Mouse (Mus musculus) common myeloid progenitor, adult 5-6 weeks (primary cell): ENCODE measurements around the gene Lrmda. TPM values are rescaled to one million over a fixed set of nuclear protein-coding genes. Genes with fewer than 3 reads are reported as not detected.

Experiments used
- ATAC-seq: replicated peaks from 2 replicates; pipeline ENCODE4 v1.8.0; 2016; ENCODE audit warnings: low read depth, mild to moderate bottlenecking, moderate TSS enrichment, inconsistent platforms; ENCODE audit not compliant: poor library complexity, severe bottlenecking
- total RNA-seq: library from RNA; stranded (forward); fragments of 200-1000, 187-1606 nt; gene quantifications from 2 replicates; pipeline ENCODE4 v1.2.3, GENCODE M21; 2017

Lrmda gene
- total RNA-seq, 1 experiment from 2014 or later = 13.2 TPM

DNA sequence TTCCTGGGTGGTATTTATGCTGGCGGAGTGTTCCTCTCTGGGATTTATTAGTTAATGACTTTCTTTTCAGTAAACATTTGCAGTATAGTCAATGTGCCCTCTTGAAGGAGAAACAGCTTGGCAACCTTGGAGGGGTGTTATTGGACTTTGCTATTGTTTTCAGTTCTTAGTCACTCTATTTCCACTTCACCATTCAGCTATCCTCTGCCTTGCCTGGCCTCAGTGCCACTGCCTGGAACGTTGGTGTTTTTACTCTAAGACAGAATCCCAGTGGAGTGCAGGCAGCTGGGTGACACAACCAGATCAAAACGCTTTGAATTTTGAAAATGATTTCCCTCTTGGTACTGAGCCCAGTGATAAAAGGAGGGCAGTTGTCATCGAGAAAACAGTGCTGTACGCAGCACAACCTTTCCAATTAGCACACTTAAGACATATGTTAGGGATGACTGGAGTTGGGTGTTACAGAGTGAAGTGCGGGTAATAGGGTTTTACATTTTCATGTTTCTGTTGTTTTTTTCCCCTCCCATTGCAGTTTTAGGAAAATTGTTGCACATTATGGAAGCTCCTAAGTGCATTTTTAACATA, 345.4 kb downstream of the Lrmda start:
- no peak for ATAC-seq

DNA sequence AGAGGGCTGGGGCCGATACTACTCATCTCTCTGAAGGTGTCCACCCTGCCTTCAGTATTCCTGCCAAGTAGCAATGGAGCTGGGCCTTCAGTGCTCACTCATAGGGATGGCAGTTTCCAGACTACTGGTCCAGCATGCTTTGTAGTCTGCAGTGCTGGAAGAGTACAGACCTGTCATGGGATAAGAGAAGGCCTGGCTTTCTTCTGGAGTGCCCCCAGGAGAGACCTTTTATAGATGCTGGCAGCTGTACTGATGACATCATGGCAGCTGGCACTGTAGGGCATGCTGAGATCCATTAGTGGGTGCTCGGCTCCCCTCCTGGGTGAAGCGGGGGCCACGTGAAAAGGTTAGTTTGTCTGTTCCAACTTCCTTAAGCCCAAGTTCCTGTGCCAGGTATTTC, 348.1 kb downstream of the Lrmda start:
- no peak for ATAC-seq

DNA sequence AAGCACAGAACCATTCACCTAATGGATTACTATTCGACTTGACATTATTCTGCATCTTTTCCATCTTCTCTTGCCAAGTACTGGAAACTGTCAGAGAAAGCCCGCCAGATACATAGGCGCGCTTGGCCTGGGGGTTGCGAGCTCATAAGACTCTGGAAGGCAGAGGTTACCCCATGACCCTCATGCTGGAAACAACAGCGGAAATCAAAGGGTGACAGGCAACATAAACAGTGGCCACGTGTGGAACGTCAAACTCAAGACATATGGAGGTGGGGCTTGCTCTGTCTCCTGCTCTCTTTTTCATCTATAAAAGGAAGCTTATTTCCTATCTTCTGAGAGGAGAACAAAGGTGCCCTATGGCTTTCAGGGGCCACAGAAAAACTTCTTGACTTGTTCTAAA, 351.6 kb downstream of the Lrmda start:
- no peak for ATAC-seq

DNA sequence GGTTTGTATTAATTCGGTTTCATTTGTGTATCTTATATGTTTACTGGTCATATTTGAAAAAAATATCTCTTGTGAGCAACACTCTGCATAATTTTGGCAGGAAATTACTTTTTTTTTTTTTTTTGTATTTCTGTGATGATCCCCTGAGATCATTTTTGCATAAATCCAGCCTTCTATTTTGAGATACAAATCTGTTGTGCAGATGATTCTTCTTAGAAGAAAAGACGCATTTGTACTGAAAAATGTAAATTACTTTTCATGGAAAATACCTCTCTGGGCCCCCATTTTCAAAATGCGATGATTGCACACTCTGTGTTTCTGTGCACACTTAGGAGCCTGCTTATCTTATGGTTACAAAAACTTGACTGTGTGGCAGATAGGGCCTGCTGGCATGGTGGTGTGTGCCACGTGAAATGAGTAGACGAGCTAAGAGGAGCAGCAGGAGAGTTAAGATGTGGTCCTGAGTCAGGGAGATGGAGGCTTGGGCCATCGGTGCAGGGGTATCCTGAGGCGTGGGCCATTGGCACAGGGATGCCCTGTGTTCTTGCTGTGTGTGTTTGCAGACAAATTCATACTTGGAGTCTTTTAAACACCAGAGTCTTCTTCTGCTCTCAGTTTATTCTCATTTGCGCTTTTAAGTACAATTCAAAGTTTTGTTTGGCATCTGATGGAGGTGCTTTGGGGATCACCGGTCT, 353.3 kb downstream of the Lrmda start:
- ATAC-seq = no peak

DNA sequence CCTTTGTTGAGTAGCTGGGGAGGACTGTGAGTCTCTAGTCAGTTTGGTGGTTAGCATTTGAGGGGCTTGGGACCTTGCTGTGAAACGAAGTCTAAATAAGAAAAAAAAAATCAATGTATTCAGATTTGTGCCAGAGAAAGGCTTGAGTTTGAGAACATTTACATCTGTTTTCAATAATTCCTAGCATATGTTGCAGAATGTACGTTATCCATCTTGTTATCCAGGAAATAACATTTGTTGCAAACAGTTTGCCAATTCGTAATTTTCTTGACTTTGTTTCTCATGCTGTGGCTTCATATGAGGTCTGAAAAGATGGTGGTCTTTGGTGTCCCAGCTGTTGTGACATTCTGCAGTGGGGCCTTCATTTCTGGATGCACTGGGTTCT, 353.8 kb downstream of the Lrmda start:
- ATAC-seq = no peak

DNA sequence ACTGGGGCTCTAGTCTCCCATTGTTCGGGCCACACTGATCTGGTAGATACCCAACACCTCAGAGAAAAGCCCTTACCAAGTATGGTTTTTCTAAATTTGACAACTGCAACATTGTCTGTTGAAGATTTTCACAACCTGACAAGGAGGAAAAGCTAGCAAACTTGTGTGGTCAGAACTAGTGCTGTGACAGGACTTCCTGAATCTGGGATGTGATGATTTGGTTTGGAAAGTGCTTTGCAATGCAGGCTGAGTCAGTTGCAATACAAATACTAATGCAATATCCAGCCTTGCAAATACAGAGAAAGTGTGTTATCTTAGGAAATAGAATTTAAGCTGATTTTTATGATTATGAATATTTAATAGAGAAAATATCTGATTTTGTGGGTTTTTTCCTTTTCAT, 357.6 kb downstream of the Lrmda start:
- no peak for ATAC-seq

DNA sequence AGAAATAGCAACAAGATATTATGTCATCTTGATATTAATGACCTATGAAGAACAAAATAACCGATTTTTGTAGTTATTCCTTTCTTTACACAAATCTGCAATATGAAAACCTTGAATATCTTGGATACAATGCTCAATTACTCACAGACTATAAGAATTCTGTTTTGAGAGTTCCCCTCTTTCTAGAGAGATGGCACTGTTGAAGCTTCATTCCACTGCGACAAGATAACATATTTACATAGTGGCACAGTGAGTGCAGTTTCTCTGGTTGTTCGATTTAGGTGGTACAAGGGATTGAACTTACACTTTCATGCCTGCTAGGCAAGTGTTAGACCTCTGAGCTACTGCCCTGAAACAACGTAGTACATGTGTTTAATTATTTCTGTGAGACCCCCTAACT, 362.6 kb downstream of the Lrmda start:
- no peak for ATAC-seq

DNA sequence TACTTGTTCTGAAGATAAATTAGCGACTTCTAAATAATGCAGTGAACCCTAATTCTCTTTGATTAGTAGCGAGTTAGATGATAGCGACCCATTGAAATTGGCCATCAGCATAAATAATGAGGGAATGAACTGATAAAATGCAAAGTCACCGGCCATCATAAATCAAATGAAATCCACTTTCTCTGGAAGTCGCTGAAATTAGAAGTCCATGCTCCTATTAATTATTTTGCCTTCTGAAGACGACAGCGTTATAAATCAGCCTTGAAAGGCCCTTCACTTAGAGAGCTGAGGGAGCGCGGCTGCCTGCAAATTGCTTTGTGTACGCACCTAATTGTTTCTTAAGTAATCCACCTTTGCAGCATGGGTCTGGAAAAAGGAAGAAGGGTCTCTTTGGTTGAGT, 374.1 kb downstream of the Lrmda start:
- ATAC-seq = no peak

DNA sequence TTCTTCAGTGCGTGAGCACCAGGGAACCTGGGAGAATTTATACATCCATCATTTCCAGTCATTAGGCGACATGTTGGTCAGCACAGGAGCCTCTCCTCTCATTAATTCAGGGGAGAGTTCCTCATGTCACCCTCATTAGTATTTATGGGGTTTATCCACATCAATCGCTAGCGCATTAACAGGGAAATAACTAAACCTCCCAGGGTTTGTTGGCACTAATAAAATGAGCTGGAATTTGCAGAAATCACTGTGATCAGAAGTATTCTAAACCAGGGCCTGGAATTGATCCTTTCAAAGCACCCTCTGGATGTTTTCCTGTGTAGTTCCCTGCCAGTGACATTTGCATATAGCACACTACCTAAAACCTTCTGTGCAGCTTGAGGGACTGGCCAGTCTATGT, 382.9 kb downstream of the Lrmda start:
- no peak for ATAC-seq

DNA sequence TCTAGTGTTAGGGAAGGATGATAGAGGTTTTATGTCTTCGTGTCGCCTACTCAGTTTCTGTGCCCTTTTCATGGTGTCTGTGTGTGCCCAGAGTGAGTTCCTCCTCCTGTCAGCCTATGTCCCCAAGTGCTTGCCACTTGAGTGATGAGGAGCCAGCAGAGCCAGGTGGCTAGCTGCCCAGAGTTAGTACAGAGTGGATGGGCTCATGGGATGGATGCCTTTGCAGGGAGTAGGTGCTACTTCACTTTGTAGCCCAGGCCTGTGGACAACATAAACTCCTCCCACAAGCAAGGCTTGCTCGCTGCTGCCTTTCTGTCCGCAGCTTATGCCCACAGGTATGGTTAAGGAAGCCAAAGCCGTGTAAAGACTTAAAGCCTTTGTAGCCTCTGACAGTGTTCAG, 387.1 kb downstream of the Lrmda start:
- ATAC-seq = no peak

DNA sequence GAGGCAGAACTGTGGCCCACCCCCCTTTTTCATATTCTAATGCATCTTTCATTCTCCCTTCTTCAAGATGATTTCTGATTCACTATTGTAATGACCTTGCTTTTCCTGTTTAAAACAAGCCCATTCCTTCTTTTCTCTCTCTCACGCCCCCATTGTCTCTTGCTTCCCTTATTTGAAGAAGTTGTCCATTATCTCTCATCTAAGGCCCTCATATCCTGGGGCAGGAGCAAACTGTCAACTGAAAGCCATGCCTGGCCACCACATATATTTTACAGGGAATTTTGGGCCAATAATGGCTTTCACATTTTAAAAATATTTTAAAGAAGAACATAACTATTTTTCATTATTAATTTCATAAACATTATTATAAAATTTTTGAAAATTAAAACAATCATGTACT, 391.3 kb downstream of the Lrmda start:
- no peak for ATAC-seq

DNA sequence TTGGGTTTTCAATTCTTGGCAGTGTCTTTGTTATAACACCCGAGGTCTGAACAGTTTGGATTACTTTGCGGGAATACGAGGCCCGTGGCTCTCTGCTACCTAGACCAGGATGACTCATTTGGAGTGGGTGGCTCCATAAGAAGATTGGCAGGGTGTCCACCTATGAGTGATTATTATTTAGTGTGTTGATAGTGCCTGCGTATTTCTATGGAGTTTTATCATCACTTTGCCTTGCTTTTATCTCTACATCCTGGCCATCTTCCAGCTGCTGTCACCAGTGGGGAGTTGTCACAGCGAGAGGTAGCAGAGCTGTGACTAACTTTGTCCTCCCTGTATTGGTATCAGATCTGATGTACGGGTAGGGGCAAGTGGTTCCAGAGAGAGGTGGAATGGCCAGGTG, 393.7 kb downstream of the Lrmda start:
- ATAC-seq = no peak

DNA sequence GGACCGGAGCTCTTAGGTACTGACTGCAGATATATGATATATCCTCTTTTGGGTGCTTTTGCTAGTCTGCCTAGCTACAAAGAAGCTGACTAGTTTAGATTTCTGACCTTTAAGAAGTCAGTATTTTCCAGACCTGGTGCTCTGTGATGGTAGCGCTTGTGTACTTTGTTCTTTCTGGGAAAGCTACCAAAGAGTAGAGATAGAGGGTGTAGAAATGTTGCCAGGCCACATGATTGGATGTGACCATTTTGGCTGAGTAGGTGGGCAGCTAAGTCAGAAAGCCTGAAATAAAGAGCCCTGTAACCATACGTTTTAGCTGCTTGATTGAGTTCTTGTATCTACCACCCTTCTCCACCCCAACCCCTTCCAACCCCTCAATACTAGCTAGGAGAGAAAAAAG, 398.2 kb downstream of the Lrmda start:
- no peak for ATAC-seq

DNA sequence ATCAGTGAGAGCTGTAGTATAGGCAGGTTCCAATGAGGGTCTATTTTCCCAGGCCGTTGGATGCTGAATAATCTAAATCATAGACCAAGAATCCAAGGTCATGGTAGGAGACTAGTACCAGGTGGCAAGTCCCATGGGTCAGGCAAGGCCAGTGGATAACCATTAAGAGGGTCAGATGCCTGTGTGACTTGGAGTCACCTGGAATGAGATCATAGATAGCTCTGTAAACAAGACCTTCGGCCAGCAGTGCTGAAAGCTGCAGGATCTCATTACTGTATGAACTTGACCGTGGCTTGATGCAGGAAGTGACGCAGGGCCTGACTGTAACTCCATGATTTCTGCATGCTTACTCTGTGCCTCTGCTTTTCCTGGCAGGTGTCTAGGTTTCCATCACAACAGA, 402.2 kb downstream of the Lrmda start:
- no peak for ATAC-seq

DNA sequence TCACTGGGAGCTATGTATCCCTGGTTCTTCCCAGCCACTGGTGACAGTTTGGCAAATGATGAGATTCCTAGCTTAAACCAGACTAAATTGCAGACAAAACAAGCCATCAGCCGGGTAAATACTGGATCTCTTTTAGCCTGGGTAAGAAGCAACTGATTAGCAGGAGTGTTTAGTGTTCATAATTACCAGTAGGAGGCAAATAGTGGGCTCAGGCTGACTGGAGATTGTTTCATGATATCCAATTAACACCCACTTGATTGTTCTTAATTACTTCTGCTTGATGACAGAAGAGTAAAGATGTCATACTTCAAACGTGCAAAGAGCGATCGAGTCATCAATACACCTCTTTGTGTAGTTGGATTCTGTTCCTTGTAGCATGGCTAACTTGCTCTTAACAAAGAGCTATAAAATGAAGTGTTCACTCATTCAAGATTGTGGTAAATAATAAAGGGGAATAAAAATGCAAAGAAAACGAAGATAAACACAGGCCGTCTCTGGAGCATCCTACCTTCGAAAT, 405.6 kb downstream of the Lrmda start:
- ATAC-seq = no peak

DNA sequence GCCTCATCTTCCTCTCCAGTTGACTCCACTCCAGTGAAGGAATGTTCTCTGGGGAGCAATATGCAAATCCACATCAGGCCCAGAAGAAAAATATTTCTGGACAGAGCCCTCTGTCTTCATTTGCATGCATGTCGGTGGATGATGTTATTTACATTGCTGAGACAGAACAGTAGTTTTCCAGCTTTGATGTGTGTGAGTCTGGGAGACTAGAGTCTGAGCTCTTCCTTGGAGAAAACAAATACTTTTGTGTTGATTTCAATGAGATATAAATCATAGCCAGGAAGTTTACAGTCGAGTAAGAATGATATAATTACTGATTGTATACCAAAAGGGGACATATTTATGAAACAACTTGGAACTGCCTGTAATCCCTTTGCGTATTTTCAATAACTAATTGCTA, 415.9 kb downstream of the Lrmda start:
- ATAC-seq = no peak

DNA sequence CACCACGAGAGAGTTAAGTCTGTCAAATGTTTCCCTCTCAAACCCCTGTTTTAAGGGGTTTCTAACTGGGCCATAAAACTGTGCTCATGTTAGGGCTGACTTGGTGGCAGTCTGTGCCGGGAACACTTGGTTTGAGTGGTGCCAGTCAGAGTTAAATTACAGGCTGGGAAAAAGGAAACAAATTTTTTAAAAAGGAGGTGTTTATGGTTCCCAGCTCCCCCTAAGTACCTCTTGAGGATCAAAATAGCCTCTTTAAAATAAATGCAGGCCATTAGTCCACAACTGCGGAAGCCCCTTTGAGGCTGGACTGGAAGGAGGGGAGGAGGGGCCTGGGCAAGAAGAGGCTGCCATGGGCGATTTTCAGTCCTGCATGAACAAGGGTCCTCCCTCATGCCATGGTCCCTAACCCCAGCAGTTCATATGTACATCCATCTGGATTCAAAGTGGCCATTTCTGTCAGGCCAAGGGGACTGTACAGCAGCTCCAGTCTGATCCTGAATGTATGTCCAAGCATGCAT, 416.4 kb downstream of the Lrmda start:
- no peak for ATAC-seq

DNA sequence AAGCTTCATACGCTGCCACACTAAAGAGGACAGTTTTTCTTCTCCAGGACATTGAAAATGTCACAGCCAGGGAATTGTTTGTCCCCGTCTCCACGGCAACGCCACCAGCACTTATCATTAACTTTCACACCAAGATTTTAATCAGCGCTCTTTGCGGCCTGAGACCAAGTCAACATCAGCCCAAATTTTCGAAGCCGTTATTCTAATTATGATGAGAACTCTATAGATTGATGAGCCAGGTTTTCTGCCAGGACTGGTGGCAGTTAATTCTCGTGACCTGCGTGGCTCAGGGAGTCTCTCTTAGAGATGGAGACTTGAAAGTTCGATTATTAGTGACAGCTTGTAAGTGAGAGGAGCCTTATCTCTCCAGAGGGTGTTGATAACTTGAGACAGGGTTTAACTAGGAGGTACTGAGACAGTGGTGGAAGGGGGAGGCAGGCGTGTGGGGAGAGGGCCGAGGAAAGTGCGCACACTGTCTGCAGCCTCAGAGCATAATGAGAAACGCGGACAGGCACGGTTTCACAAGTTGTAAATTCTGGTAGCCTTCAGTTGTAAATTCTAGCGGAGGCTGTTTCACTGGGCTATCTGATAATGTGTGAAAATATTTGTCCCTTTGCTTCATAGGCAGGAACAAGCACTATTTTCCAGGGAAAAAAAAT, 421.0 kb downstream of the Lrmda start:
- ATAC-seq = no peak

DNA sequence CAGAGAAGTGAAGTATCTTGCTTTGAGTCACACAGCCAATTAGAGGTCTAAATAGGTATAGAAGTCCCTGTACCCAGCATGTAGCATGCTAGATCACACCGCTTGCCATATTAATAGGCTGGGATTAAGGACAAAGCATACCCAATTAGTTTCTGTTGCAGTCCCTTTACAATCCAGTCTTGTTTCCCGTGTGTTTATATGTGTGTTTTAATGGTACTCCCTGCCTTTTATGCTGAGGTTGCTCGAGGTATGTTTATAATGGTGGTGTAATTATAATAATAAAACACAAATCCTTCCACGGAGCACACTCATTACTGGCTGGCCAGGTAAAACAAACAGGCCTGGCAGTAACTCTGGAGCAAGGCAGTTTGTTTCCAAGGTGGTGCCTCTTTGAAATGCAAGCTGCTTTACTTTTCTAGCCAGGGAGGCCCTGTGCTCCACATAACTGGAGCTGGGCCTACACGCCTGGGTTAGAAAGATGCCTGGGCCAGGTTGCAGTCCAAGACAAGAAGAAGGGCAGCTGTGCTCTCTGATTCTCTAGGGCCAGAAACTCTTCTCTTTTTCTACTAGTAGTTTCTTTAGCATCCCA, 422.4 kb downstream of the Lrmda start:
- ATAC-seq = no peak

DNA sequence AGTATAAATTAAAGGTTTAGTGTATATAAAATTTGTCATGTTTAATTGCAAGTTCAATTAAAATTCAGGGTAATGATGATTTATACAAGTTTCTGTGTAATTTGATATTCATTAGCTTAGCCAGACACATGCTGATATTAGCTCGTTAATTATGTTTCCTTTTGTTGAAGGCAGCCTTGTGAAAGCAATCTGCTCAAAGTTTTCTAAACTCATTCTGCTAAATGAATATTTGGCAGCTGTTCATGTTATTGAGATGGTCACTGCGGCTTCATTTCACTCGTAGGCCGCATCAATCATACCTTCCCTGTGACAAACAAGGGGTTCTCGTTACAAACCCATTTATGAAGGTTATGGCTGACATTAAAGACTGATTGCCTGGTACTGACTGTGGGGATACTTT, 423.2 kb downstream of the Lrmda start:
- no peak for ATAC-seq

DNA sequence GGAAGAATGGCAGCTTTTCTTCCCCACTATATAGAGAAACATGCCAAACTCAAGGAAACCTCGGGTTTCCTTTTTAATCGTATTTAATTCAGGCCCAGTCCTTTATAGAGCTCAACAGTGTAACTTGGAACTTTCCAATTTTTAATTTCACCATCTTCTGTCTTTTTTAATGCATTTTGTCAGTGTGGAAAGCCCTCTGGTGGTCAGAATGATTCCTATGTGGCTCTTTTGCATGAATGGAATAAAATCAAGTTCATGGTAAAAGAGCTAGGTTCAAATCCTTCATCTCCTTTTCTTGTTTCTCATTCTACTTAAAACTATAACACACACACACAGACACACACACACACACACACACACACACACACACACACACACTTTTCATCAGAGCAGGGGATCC, 425.0 kb downstream of the Lrmda start:
- no peak for ATAC-seq
